Comparison of ENCODE assay signal across 12 mouse cellular contexts in genomic region chr8:6132243-6132751, GRCm38 (mm10).
DNase-seq lines count a peak whose midpoint lies in the region; ATAC-seq and TF ChIP-seq lines count a peak whose summit lies in the region.
"Had no signal": no experiment of that assay in that cellular context is flagged by ENCODE, and none has a peak within 500 bp of the region (broad histone marks: within the 10 kb centered on the region; RNA-seq: fewer than 3 reads in every experiment).

No protein-coding gene starts in this region.

- no peak overlapping the region for H3K4me3 ChIP-seq in stomach, embryonic 14.5 days (ENCODE audit: low read depth, low read length)
- H3K4me3 ChIP-seq in stomach, postnatal 0 days (ENCODE audit: low read depth, low read length) = no peak overlapping the region
- H3K4me3 ChIP-seq in forebrain, embryonic 16.5 days (replicated peaks; ENCODE audit: low read length) = no peak overlapping the region
- H3K4me3 ChIP-seq in midbrain, embryonic 13.5 days (replicated peaks) = no peak overlapping the region
- no peak overlapping the region for H3K4me3 ChIP-seq in layer of hippocampus, adult 2 months
- H3K4me3 ChIP-seq: gastrocnemius, adult 2 months; liver, embryonic 13.5 days; megakaryocyte, embryonic 14.5 days had no signal

- H3K27ac ChIP-seq in stomach, embryonic 14.5 days (ENCODE audit: low read length) = no peak overlapping the region
- no peak overlapping the region for H3K27ac ChIP-seq in stomach, postnatal 0 days (replicated peaks)
- H3K27ac ChIP-seq in forebrain, embryonic 16.5 days (ENCODE audit: low read length) = no peak overlapping the region
- no peak overlapping the region for H3K27ac ChIP-seq in midbrain, embryonic 13.5 days
- no peak overlapping the region for H3K27ac ChIP-seq in layer of hippocampus, adult 2 months
- H3K27ac ChIP-seq: gastrocnemius, adult 2 months; liver, embryonic 13.5 days had no signal

- H3K9ac ChIP-seq in stomach, embryonic 14.5 days (replicated peaks; ENCODE audit: low read depth, low read length) = no peak overlapping the region
- no peak overlapping the region for H3K9ac ChIP-seq in stomach, postnatal 0 days (ENCODE audit: low read length)
- 0 out of 2 replicates have a peak overlapping the region, but pooled peaks have one; percentile 13 for H3K9ac ChIP-seq in forebrain, embryonic 16.5 days (replicated peaks; ENCODE audit: low read depth, low read length)
- H3K9ac ChIP-seq in midbrain, embryonic 13.5 days (replicated peaks) = no peak overlapping the region
- H3K9ac ChIP-seq: liver, embryonic 13.5 days had no signal

- TF ChIP-seq CTCF in stomach, postnatal 0 days (IDR thresholded peaks at IDR 0.05; ENCODE audit: low read depth) = no peak
- TF ChIP-seq CTCF in layer of hippocampus, adult 2 months (conservative IDR thresholded peaks at IDR 0.05) = no peak

- WGBS in stomach, embryonic 14.5 days = 34% methylated on average over 3 of the region's 3 CpGs
- 42% methylated on average over 3 of the region's 3 CpGs for WGBS in stomach, postnatal 0 days
- 10% methylated on average over 3 of the region's 3 CpGs for WGBS in forebrain, embryonic 16.5 days
- 15% methylated on average over 3 of the region's 3 CpGs for WGBS in midbrain, embryonic 13.5 days

- H3K9me3 ChIP-seq in stomach, embryonic 14.5 days (ENCODE audit: control insufficient read depth, low read depth, low read length) = no peaks in the 10 kb centered on the region
- no peaks in the 10 kb centered on the region for H3K9me3 ChIP-seq in stomach, postnatal 0 days (ENCODE audit: control insufficient read depth, low read length)
- H3K9me3 ChIP-seq in forebrain, embryonic 16.5 days (ENCODE audit: control insufficient read depth, low read length) = no peaks in the 10 kb centered on the region
- H3K9me3 ChIP-seq in midbrain, embryonic 13.5 days = no peaks in the 10 kb centered on the region
- H3K9me3 ChIP-seq: liver, embryonic 13.5 days; megakaryocyte, embryonic 14.5 days had no signal

- H3K27me3 ChIP-seq in stomach, embryonic 14.5 days (ENCODE audit: control insufficient read depth, insufficient read depth, low read length) = no peaks in the 10 kb centered on the region
- H3K27me3 ChIP-seq in stomach, postnatal 0 days (ENCODE audit: control insufficient read depth, insufficient read depth, low read length) = no peaks in the 10 kb centered on the region
- no peaks in the 10 kb centered on the region for H3K27me3 ChIP-seq in forebrain, embryonic 16.5 days (replicated peaks; ENCODE audit: control insufficient read depth, insufficient read depth, low read length)
- no peaks in the 10 kb centered on the region for H3K27me3 ChIP-seq in midbrain, embryonic 13.5 days
- H3K27me3 ChIP-seq: liver, embryonic 13.5 days; megakaryocyte, embryonic 14.5 days had no signal

- H3K4me2 ChIP-seq in stomach, embryonic 14.5 days (replicated peaks; ENCODE audit: low read depth, low read length) = no peak overlapping the region
- H3K4me2 ChIP-seq in stomach, postnatal 0 days (replicated peaks; ENCODE audit: low read depth) = no peak overlapping the region
- no peak overlapping the region for H3K4me2 ChIP-seq in forebrain, embryonic 16.5 days (ENCODE audit: low read length)
- H3K4me2 ChIP-seq in midbrain, embryonic 13.5 days (replicated peaks) = no peak overlapping the region
- H3K4me2 ChIP-seq: liver, embryonic 13.5 days had no signal

- no peaks in the 10 kb centered on the region for H3K36me3 ChIP-seq in stomach, embryonic 14.5 days (ENCODE audit: control insufficient read depth, insufficient read depth, low read length)
- no peaks in the 10 kb centered on the region for H3K36me3 ChIP-seq in stomach, postnatal 0 days (ENCODE audit: control insufficient read depth, insufficient read depth, low read length)
- no peaks in the 10 kb centered on the region for H3K36me3 ChIP-seq in forebrain, embryonic 16.5 days (ENCODE audit: control insufficient read depth, insufficient read depth)
- no peaks in the 10 kb centered on the region for H3K36me3 ChIP-seq in midbrain, embryonic 13.5 days
- H3K36me3 ChIP-seq: liver, embryonic 13.5 days had no signal

- ATAC-seq in stomach, embryonic 14.5 days (ENCODE audit: insufficient number of reproducible peaks, insufficient read depth, low FRiP score, low read depth) = peak; percentile 46; the same call in 1 of the 2 replicates
- no peak for ATAC-seq in stomach, postnatal 0 days (ENCODE audit: low FRiP score, low TSS enrichment)
- peak; percentile 90 for ATAC-seq in forebrain, embryonic 16.5 days
- ATAC-seq in midbrain, embryonic 13.5 days = peak; percentile 95

- no peak for DNase-seq in stomach, postnatal 0 days (ENCODE audit: low spot score)
- DNase-seq in ovary, postnatal 36 days (ENCODE audit: low spot score) = no peak
- DNase-seq in ovary, postnatal 10 days (ENCODE audit: low spot score) = no peak
- no peak for DNase-seq in layer of hippocampus, adult 2 months (ENCODE audit: low spot score in 2 of 2)
- DNase-seq: gastrocnemius, adult 2 months; kidney, adult 8-10 months; layer of hippocampus, postnatal 36 days; liver, embryonic 13.5 days had no signal

- no peak for TF ChIP-seq EP300 in stomach, postnatal 0 days (optimal IDR thresholded peaks at IDR 0.05)

- no peaks in the 10 kb centered on the region for H3K4me1 ChIP-seq in stomach, embryonic 14.5 days (ENCODE audit: control insufficient read depth, insufficient read depth, low read length)
- H3K4me1 ChIP-seq in stomach, postnatal 0 days (replicated peaks; ENCODE audit: control insufficient read depth, insufficient read depth) = no peaks in the 10 kb centered on the region
- H3K4me1 ChIP-seq in forebrain, embryonic 16.5 days (replicated peaks; ENCODE audit: control insufficient read depth, insufficient read depth, low read length) = peaks cover 4% of the 10 kb centered on the region; the same call in 1 of the 2 replicates
- H3K4me1 ChIP-seq in midbrain, embryonic 13.5 days (replicated peaks) = peaks cover 3% of the 10 kb centered on the region; the same call in 1 of the 2 replicates
- H3K4me1 ChIP-seq: liver, embryonic 13.5 days; megakaryocyte, embryonic 14.5 days had no signal
